Mouse (Mus musculus) neural tube, embryonic 13.5 days (tissue): ENCODE measurements around the gene Zmat3. TPM values are rescaled to one million over a fixed set of nuclear protein-coding genes. Genes with fewer than 3 reads are reported as not detected.

Source experiments
- ATAC-seq: fragments of 200-750 bp; cut with Nextera tagmentation; 2 replicates; pipeline ENCODE4 v1.8.0; 2017; ENCODE audit warnings: low read depth, mild to moderate bottlenecking, moderate TSS enrichment, moderate library complexity
- H3K27ac ChIP-seq: fragments of 300-500 bp; sonication (generic); replicated peaks from 2 replicates; pipeline ENCODE4 v1.5.1; 2015; ENCODE audit warnings: moderate library complexity, mild to moderate bottlenecking, inconsistent platforms
- H3K27me3 ChIP-seq: fragments of 300-500 bp; sonication (generic); 2 replicates; pipeline ENCODE4 v1.6.1; 2015; ENCODE audit warnings: mild to moderate bottlenecking, inconsistent platforms
- H3K36me3 ChIP-seq: fragments of 300-500 bp; sonication (generic); 2 replicates; pipeline ENCODE4 v1.6.1; 2015; ENCODE audit warnings: mild to moderate bottlenecking, inconsistent platforms
- H3K4me1 ChIP-seq: fragments of 300-500 bp; sonication (generic); replicated peaks from 2 replicates; pipeline ENCODE4 v1.6.1; 2015; ENCODE audit warnings: inconsistent platforms
- H3K4me2 ChIP-seq: fragments of 300-500 bp; sonication (generic); 2 replicates; pipeline ENCODE4 v1.6.1; 2015; ENCODE audit warnings: inconsistent platforms, mild to moderate bottlenecking, moderate library complexity
- H3K4me3 ChIP-seq: fragments of 300-500 bp; sonication (generic); 2 replicates; pipeline ENCODE4 v1.5.1; 2015; ENCODE audit warnings: mild to moderate bottlenecking, inconsistent platforms
- H3K9ac ChIP-seq: fragments of 300-500 bp; sonication (generic); 2 replicates; pipeline ENCODE4 v1.6.1; 2015; ENCODE audit warnings: moderate library complexity, mild to moderate bottlenecking, inconsistent platforms
- H3K9me3 ChIP-seq: fragments of 300-500 bp; sonication (generic); 2 replicates; pipeline ENCODE4 v1.6.1; 2016; ENCODE audit warnings: inconsistent platforms
- WGBS: fragments of 180-500 bp; shearing (Covaris S2); methylation state at CpG from one replicate; pipeline ENCODE4 v1.1.7; 2015; 5-methylcytosine and 5-hydroxymethylcytosine counted together
- polyA plus RNA-seq: library from polyadenylated mRNA; unstranded; fragments of >200 nt; fragmentation: Nextera tagmentation; extraction: Ambion mirVana; gene quantifications from 2 replicates; pipeline ENCODE4 v1.2.1, GENCODE M21; 2015

The Zmat3 gene
- 7.5 and 8.1 TPM in 2 replicates for polyA plus RNA-seq

DNA sequence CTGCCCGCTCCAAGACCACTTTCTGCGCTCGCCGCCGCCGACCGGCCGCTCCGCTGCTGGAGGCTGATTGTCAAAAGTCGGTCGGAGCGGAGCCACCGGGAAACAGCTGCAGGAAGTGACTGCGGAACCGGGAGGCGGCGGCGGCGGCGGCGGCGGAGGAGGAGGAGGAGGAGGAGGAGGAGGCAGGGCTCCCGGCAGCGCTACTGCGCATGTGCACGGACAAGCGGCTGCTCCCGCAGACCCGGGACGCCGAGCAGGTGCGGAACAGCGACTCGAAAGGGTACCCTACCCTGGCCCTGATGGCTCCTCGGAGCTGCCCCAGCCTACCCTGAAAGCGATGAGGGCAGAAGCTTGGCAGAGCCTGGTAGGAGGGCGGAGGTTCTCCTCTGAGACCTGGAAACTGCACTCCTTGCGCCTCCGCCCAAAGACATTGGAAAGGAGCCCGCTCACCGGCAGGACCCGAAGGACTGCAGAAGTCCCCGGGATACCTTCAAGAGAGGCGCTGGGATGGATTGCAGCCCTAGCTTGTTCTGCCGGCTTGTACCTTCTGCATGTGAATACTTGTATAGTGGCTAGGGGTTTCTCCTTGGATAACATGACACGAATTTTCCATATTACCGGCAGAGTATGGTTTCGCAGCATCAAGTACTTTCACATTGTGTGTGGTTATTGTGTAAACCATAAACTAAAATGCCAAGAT lies at the start of gene Zmat3:
Gene Zmat3 (minus strand): TSS at position 469 of the 700 bp plus-strand sequence.
- ATAC-seq, result peak; percentile 91
- Histone ChIP-seq H3K4me2 (peak within 1 kb of the TSS; percentile 80), H3K27ac (peak within 1 kb of the TSS; percentile 95), H3K27me3 (no peaks in the 10 kb centered on the region), H3K4me3 (peak within 1 kb of the TSS; percentile 85), H3K9me3 (no peaks in the 10 kb centered on the region), H3K9ac (peak within 1 kb of the TSS; percentile 90), H3K4me1 (peaks cover 46% of the 10 kb centered on the region), H3K36me3 (no peaks in the 10 kb centered on the region)
- WGBS, result 5% methylated on average over 30 of the region's 48 CpGs

- no peaks in the 10 kb centered on the region for H3K9me3 ChIP-seq
- H3K27me3 ChIP-seq, result no peaks in the 10 kb centered on the region
- peaks cover 38% of the 10 kb centered on the region for H3K4me1 ChIP-seq
- H3K36me3 ChIP-seq, result no peaks in the 10 kb centered on the region
- H3K27ac ChIP-seq, result peak overlapping the region; percentile 46
- H3K4me2 ChIP-seq, result no peak overlapping the region
- no peak for ATAC-seq
- no peak overlapping the region for H3K4me3 ChIP-seq
- WGBS, result 26% methylated on average over 4 of the region's 4 CpGs
- H3K9ac ChIP-seq, result no peak overlapping the region
Measured at GRCm38 (mm10) chr3:32414381-32414780, 48.6 kb upstream of the Zmat3 start.

DNA sequence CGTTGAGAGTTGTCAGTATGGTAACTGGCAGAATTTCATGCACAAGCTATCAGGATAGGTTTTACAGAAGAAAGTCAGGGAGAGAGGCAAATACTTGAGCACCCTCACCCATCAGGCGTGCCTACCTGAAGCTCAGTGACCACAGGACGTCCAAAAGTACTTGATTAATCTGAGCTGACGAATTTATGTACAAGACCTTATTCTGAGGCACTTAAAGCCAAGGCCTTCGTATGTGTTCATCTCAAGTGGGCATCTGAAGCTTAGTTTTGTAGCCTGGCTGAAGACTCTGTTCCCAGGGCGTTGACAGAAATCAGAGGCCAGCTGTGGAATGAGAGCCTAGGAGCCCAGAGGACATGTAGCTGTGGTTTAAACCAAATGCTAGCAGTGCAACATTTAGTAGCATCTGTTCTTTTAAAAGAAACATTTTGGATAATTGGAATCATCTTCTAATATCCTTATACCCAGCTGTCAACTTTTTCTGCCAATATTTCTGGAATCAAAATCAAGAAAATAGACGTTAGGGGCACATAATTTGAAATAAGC lies 46.8 kb upstream of the Zmat3 start:
- Histone ChIP-seq H3K27ac (no peak overlapping the region), H3K36me3 (no peaks in the 10 kb centered on the region), H3K4me1 (peaks cover 44% of the 10 kb centered on the region), H3K4me3 (no peak overlapping the region), H3K4me2 (no peak overlapping the region), H3K9ac (no peak overlapping the region), H3K9me3 (no peaks in the 10 kb centered on the region), H3K27me3 (no peaks in the 10 kb centered on the region)
- 87% methylated on average over 7 of the region's 7 CpGs for WGBS
- ATAC-seq, result no peak

DNA sequence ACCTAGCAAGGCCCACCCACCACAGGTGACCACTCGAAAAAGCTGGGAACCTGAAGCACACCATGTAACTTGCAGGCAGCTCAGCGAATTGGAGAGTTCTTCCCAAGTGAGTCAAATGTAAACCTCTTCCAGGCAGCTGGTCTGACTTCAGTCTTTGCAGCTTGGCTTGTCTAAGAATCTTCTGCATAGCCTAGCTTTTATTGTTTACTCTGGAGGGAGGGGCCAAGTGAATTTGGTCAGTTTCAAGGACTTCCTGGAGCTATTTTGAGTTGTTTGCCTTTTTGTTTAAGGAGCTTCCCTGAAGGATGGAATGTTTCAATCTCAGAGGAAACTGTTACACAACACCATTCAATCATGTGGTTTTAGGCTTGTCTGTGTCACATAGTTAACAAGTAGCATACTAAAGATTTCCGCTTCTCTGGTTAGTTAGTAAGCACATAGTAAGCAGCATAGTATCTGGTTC lies 43.0 kb upstream of the Zmat3 start:
- Histone ChIP-seq H3K4me1 (peaks cover 43% of the 10 kb centered on the region), H3K9ac (no peak overlapping the region), H3K27me3 (no peaks in the 10 kb centered on the region), H3K27ac (no peak overlapping the region), H3K4me2 (no peak overlapping the region), H3K4me3 (no peak overlapping the region), H3K9me3 (no peaks in the 10 kb centered on the region), H3K36me3 (no peaks in the 10 kb centered on the region)
- ATAC-seq, result no peak
- WGBS, result 92% methylated on average over 3 of the region's 3 CpGs

DNA sequence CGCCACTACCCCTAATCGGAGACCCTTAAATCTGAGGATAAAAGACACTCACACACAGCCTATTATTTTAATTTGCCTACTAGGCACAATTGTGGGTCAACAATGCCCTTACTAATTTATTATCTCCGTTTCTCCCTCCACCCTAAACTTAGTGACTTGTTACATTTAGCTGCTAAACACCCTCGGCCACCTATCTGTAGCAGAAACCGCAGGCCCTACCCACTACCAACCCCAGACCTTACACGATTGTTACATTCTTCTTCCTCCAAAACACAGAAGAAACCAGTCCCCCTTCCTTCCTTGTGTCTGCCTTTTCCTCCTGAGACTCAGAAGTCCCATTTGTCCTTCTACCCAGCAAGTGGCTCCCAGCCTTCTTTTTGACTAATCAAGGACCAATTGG lies 41.0 kb upstream of the Zmat3 start:
- Histone ChIP-seq H3K36me3 (no peaks in the 10 kb centered on the region), H3K9ac (no peak overlapping the region), H3K27me3 (no peaks in the 10 kb centered on the region), H3K4me1 (peaks cover 33% of the 10 kb centered on the region), H3K9me3 (no peaks in the 10 kb centered on the region), H3K27ac (no peak overlapping the region), H3K4me3 (no peak overlapping the region), H3K4me2 (no peak overlapping the region)
- 78% methylated on average over 6 of the region's 6 CpGs for WGBS
- ATAC-seq, result no peak

GRCm38 (mm10) chr3:32405699-32406098 lies 39.9 kb upstream of the Zmat3 start:
- no peak overlapping the region for H3K4me2 ChIP-seq
- H3K4me1 ChIP-seq, result peaks cover 43% of the 10 kb centered on the region
- H3K36me3 ChIP-seq, result no peaks in the 10 kb centered on the region
- no peak overlapping the region for H3K9ac ChIP-seq
- no peaks in the 10 kb centered on the region for H3K27me3 ChIP-seq
- H3K4me3 ChIP-seq, result no peak overlapping the region
- no peaks in the 10 kb centered on the region for H3K9me3 ChIP-seq
- 91% methylated on average over 1 of the region's 1 CpGs for WGBS
- ATAC-seq, result no peak
- no peak overlapping the region for H3K27ac ChIP-seq

GRCm38 (mm10) chr3:32402990-32403885 lies 37.4 kb upstream of the Zmat3 start:
- Histone ChIP-seq H3K4me1 (peaks cover 62% of the 10 kb centered on the region), H3K27me3 (no peaks in the 10 kb centered on the region), H3K4me2 (no peak overlapping the region), H3K9me3 (no peaks in the 10 kb centered on the region), H3K36me3 (no peaks in the 10 kb centered on the region), H3K9ac (no peak overlapping the region), H3K4me3 (no peak overlapping the region), H3K27ac (no peak overlapping the region)
- no peak for ATAC-seq
- WGBS, result 83% methylated on average over 7 of the region's 7 CpGs

DNA sequence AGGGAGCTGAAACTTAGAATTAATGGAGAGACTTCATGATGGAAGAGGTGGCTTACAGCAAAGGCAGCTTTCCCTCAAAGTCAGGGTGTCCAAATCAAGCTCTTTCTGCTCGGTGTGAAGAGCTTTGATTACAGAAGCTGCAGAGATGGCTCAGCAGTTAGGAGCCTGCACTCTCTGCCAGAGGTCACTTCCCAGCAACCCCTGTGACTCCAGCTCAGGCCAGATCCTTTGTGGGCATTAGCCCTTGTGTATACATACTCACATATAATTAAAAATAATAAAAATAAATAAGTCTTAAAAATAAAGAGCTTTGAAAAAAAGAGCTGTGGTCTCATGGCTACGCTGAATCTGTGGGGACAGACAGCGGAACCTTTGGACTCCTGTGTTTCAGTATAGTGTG lies 35.8 kb upstream of the Zmat3 start:
- H3K27me3 ChIP-seq, result no peaks in the 10 kb centered on the region
- no peaks in the 10 kb centered on the region for H3K9me3 ChIP-seq
- no peak for ATAC-seq
- H3K4me1 ChIP-seq, result peaks cover 63% of the 10 kb centered on the region
- 77% methylated on average over 3 of the region's 3 CpGs for WGBS
- no peak overlapping the region for H3K9ac ChIP-seq
- H3K36me3 ChIP-seq, result no peaks in the 10 kb centered on the region
- H3K4me3 ChIP-seq, result no peak overlapping the region
- no peak overlapping the region for H3K27ac ChIP-seq
- H3K4me2 ChIP-seq, result no peak overlapping the region

GRCm38 (mm10) chr3:32399931-32400330 lies 34.1 kb upstream of the Zmat3 start:
- WGBS, result 57% methylated on average over 2 of the region's 2 CpGs
- H3K4me3 ChIP-seq, result 0 out of 2 replicates have a peak overlapping the region, but pooled peaks have one; percentile 1
- no peaks in the 10 kb centered on the region for H3K36me3 ChIP-seq
- peak overlapping the region; percentile 64 for H3K4me2 ChIP-seq
- H3K9ac ChIP-seq, result peak overlapping the region; percentile 41; the same call in 1 of the 2 replicates
- no peaks in the 10 kb centered on the region for H3K27me3 ChIP-seq
- no peak overlapping the region; the same call in 1 of the 2 replicates for H3K27ac ChIP-seq
- no peaks in the 10 kb centered on the region for H3K9me3 ChIP-seq
- peaks cover 62% of the 10 kb centered on the region for H3K4me1 ChIP-seq
- ATAC-seq, result no peak

- peak overlapping the region; percentile 64 for H3K4me2 ChIP-seq
- peaks cover 57% of the 10 kb centered on the region for H3K4me1 ChIP-seq
- no peaks in the 10 kb centered on the region for H3K36me3 ChIP-seq
- WGBS, result 31% methylated on average over 4 of the region's 4 CpGs
- no peaks in the 10 kb centered on the region for H3K27me3 ChIP-seq
- H3K9me3 ChIP-seq, result no peaks in the 10 kb centered on the region
- H3K4me3 ChIP-seq, result 0 out of 2 replicates have a peak overlapping the region, but pooled peaks have one; percentile 1
- H3K9ac ChIP-seq, result 0 out of 2 replicates have a peak overlapping the region, but pooled peaks have one; percentile 41
- no peak for ATAC-seq
- H3K27ac ChIP-seq, result no peak overlapping the region; the same call in 1 of the 2 replicates
Measured at GRCm38 (mm10) chr3:32399381-32399780, 33.6 kb upstream of the Zmat3 start.

DNA sequence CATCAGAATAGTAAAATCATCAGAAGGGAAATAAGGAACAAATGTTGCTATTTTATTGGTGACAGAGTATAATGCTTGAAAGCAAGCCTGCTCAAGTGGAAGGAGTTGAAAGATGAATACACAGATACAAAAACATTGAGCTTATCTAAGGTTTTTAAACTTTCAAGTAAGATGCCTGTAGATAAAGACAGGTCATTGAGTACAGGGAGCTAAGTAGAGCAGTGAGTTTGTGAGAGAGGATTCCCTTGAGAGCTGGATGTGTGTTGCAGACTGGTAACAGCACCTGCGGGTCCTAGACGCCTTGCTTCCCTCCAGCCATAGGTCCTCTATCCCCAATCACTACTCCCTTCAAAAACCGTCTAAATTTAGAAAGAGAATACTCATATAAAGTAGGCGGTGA lies 32.8 kb upstream of the Zmat3 start:
- WGBS, result 40% methylated on average over 4 of the region's 4 CpGs
- Histone ChIP-seq H3K4me3 (peak overlapping the region; percentile 72), H3K4me2 (peak overlapping the region; percentile 64), H3K9ac (peak overlapping the region; percentile 97; the same call in 1 of the 2 replicates), H3K27ac (no peak overlapping the region), H3K27me3 (no peaks in the 10 kb centered on the region), H3K4me1 (peaks cover 50% of the 10 kb centered on the region), H3K9me3 (no peaks in the 10 kb centered on the region), H3K36me3 (no peaks in the 10 kb centered on the region)
- no peak for ATAC-seq

DNA sequence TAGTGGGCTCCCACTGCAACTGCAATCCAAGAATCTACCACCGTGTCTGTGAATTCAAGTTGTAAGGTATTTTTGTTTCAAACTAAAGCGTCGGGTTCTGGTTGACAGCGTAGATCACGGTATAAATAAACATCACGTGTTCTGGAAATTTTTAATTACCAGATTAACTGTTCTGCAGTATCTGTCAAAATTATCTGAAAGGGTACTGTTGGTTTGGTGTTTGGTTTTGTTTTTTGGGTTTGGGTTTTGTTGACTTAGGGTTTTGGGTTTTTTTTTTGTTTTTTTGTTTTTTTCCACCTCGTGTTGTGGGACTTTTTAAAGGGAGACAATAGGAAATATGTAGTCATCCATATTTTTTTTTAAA lies 32.3 kb upstream of the Zmat3 start:
- Histone ChIP-seq H3K27ac (peak overlapping the region; percentile 98), H3K4me2 (peak overlapping the region; percentile 64), H3K9me3 (no peaks in the 10 kb centered on the region), H3K27me3 (no peaks in the 10 kb centered on the region), H3K4me1 (peaks cover 48% of the 10 kb centered on the region), H3K9ac (peak overlapping the region; percentile 97), H3K4me3 (peak overlapping the region; percentile 72), H3K36me3 (no peaks in the 10 kb centered on the region)
- WGBS, result under 1% methylated on average over 7 of the region's 7 CpGs
- no peak for ATAC-seq
